Mouse (Mus musculus): ENCODE measurements around the gene Kdm5a. TPM values are rescaled to one million over a fixed set of nuclear protein-coding genes. Genes with fewer than 3 reads are reported as not detected.

Gene Kdm5a
- polyA plus RNA-seq, 1 experiment: 5.8 TPM

- no peaks in the 10 kb centered on the region for H3K27me3 ChIP-seq (ENCODE audit: control insufficient read depth, insufficient read depth, insufficient read length)
- TF ChIP-seq FOSL1 (IDR thresholded peaks at IDR 0.05; ENCODE audit: insufficient read depth, low read length, poor library complexity, severe bottlenecking): no peak
- no peak for TF ChIP-seq CTCF (IDR thresholded peaks at IDR 0.05; ENCODE audit: control insufficient read depth, insufficient read depth, insufficient read length)
- no peak for TF ChIP-seq MYOG (IDR thresholded peaks at IDR 0.05; ENCODE audit: control insufficient read depth, extremely low read depth, insufficient read length)
- no peak for TF ChIP-seq MAX (IDR thresholded peaks at IDR 0.05)
- TF ChIP-seq USF1 (IDR thresholded peaks at IDR 0.05; ENCODE audit: low read depth): no peak
- TF ChIP-seq MYOD1 (IDR thresholded peaks at IDR 0.05; ENCODE audit: control insufficient read depth, insufficient read length, low read depth): no peak
- no peak for TF ChIP-seq CEBPB (IDR thresholded peaks at IDR 0.05; ENCODE audit: low read depth)
Observed at GRCm38 (mm10) chr6:120362774-120363687, 893 bp upstream of the Kdm5a start.

GRCm38 (mm10) chr6:120364523-120364905, 590 bp downstream of the Kdm5a start:
- TF ChIP-seq USF1 (IDR thresholded peaks at IDR 0.05; ENCODE audit: low read depth) (no peak), FOSL1 (IDR thresholded peaks at IDR 0.05; ENCODE audit: insufficient read depth, low read length, poor library complexity, severe bottlenecking) (no peak), MAX (IDR thresholded peaks at IDR 0.05) (no peak), CTCF (IDR thresholded peaks at IDR 0.05; ENCODE audit: control insufficient read depth, insufficient read depth, insufficient read length) (no peak), CEBPB (IDR thresholded peaks at IDR 0.05; ENCODE audit: low read depth) (no peak), MYOD1 (IDR thresholded peaks at IDR 0.05; ENCODE audit: control insufficient read depth, insufficient read length, low read depth) (no peak), MYOG (IDR thresholded peaks at IDR 0.05; ENCODE audit: control insufficient read depth, extremely low read depth, insufficient read length) (no peak)
- peaks cover 37% of the 10 kb centered on the region for H3K79me2 ChIP-seq (ENCODE audit: control insufficient read depth, insufficient read depth)
- no peaks in the 10 kb centered on the region for H3K27me3 ChIP-seq (ENCODE audit: control insufficient read depth, insufficient read depth, insufficient read length)
- H3K36me3 ChIP-seq (ENCODE audit: control insufficient read depth, insufficient read depth): peaks cover 25% of the 10 kb centered on the region
- H3K79me3 ChIP-seq (ENCODE audit: low read depth): peaks cover 30% of the 10 kb centered on the region
- H3K4me3 ChIP-seq (ENCODE audit: insufficient read depth, poor library complexity, severe bottlenecking): peak overlapping the region; percentile 93
- peak overlapping the region; percentile 71 for H3ac ChIP-seq (ENCODE audit: control insufficient read depth, insufficient read length, low read depth)

More at GRCm38 (mm10) chr6:120362774-120363687, 893 bp upstream of the Kdm5a start:
- peak overlapping the region; percentile 93 for H3K4me3 ChIP-seq (ENCODE audit: insufficient read depth, poor library complexity, severe bottlenecking)
- H3K36me3 ChIP-seq (ENCODE audit: control insufficient read depth, insufficient read depth): peaks cover 10% of the 10 kb centered on the region
- peaks cover 28% of the 10 kb centered on the region for H3K79me3 ChIP-seq (ENCODE audit: low read depth)
- H3ac ChIP-seq (ENCODE audit: control insufficient read depth, insufficient read length, low read depth): peak overlapping the region; percentile 80
- peaks cover 37% of the 10 kb centered on the region for H3K79me2 ChIP-seq (ENCODE audit: control insufficient read depth, insufficient read depth)

GRCm38 (mm10) chr6:120365051-120365450, 1.1 kb downstream of the Kdm5a start:
- Histone ChIP-seq H3K79me3 (ENCODE audit: low read depth) (peaks cover 30% of the 10 kb centered on the region), H3K36me3 (ENCODE audit: control insufficient read depth, insufficient read depth) (peaks cover 30% of the 10 kb centered on the region), H3K27me3 (ENCODE audit: control insufficient read depth, insufficient read depth, insufficient read length) (no peaks in the 10 kb centered on the region), H3ac (ENCODE audit: control insufficient read depth, insufficient read length, low read depth) (peak overlapping the region; percentile 71), H3K4me3 (ENCODE audit: insufficient read depth, poor library complexity, severe bottlenecking) (peak overlapping the region; percentile 93), H3K79me2 (ENCODE audit: control insufficient read depth, insufficient read depth) (peaks cover 37% of the 10 kb centered on the region)
- TF ChIP-seq MAX (IDR thresholded peaks at IDR 0.05): no peak
- no peak for TF ChIP-seq USF1 (IDR thresholded peaks at IDR 0.05; ENCODE audit: low read depth)
- no peak for TF ChIP-seq MYOG (IDR thresholded peaks at IDR 0.05; ENCODE audit: control insufficient read depth, extremely low read depth, insufficient read length)
- TF ChIP-seq CTCF (IDR thresholded peaks at IDR 0.05; ENCODE audit: control insufficient read depth, insufficient read depth, insufficient read length): no peak
- TF ChIP-seq FOSL1 (IDR thresholded peaks at IDR 0.05; ENCODE audit: insufficient read depth, low read length, poor library complexity, severe bottlenecking): no peak
- TF ChIP-seq CEBPB (IDR thresholded peaks at IDR 0.05; ENCODE audit: low read depth): no peak
- TF ChIP-seq MYOD1 (IDR thresholded peaks at IDR 0.05; ENCODE audit: control insufficient read depth, insufficient read length, low read depth): no peak

GRCm38 (mm10) chr6:120376736-120377135, 12.8 kb downstream of the Kdm5a start:
- no peak overlapping the region for H3K4me3 ChIP-seq (ENCODE audit: insufficient read depth, poor library complexity, severe bottlenecking)
- no peak overlapping the region for H3ac ChIP-seq (ENCODE audit: control insufficient read depth, insufficient read length, low read depth)
- peaks cover 5% of the 10 kb centered on the region for H3K79me3 ChIP-seq (ENCODE audit: low read depth)
- H3K79me2 ChIP-seq (ENCODE audit: control insufficient read depth, insufficient read depth): peaks cover 1% of the 10 kb centered on the region
- no peaks in the 10 kb centered on the region for H3K27me3 ChIP-seq (ENCODE audit: control insufficient read depth, insufficient read depth, insufficient read length)
- H3K36me3 ChIP-seq (ENCODE audit: control insufficient read depth, insufficient read depth): peaks cover 76% of the 10 kb centered on the region
- TF ChIP-seq MYOG (IDR thresholded peaks at IDR 0.05; ENCODE audit: control insufficient read depth, extremely low read depth, insufficient read length) (no peak), CEBPB (IDR thresholded peaks at IDR 0.05; ENCODE audit: low read depth) (no peak), MYOD1 (IDR thresholded peaks at IDR 0.05; ENCODE audit: control insufficient read depth, insufficient read length, low read depth) (no peak), USF1 (IDR thresholded peaks at IDR 0.05; ENCODE audit: low read depth) (no peak), CTCF (IDR thresholded peaks at IDR 0.05; ENCODE audit: control insufficient read depth, insufficient read depth, insufficient read length) (no peak), FOSL1 (IDR thresholded peaks at IDR 0.05; ENCODE audit: insufficient read depth, low read length, poor library complexity, severe bottlenecking) (no peak), MAX (IDR thresholded peaks at IDR 0.05) (no peak)

- H3K36me3 ChIP-seq (ENCODE audit: control insufficient read depth, insufficient read depth): peaks cover 80% of the 10 kb centered on the region
- H3K4me3 ChIP-seq (ENCODE audit: insufficient read depth, poor library complexity, severe bottlenecking): no peak overlapping the region
- no peaks in the 10 kb centered on the region for H3K27me3 ChIP-seq (ENCODE audit: control insufficient read depth, insufficient read depth, insufficient read length)
- H3K79me2 ChIP-seq (ENCODE audit: control insufficient read depth, insufficient read depth): no peaks in the 10 kb centered on the region
- TF ChIP-seq FOSL1 (IDR thresholded peaks at IDR 0.05; ENCODE audit: insufficient read depth, low read length, poor library complexity, severe bottlenecking) (no peak), USF1 (IDR thresholded peaks at IDR 0.05; ENCODE audit: low read depth) (no peak), MYOG (IDR thresholded peaks at IDR 0.05; ENCODE audit: control insufficient read depth, extremely low read depth, insufficient read length) (no peak), CEBPB (IDR thresholded peaks at IDR 0.05; ENCODE audit: low read depth) (no peak), CTCF (IDR thresholded peaks at IDR 0.05; ENCODE audit: control insufficient read depth, insufficient read depth, insufficient read length) (no peak), MAX (IDR thresholded peaks at IDR 0.05) (no peak), MYOD1 (IDR thresholded peaks at IDR 0.05; ENCODE audit: control insufficient read depth, insufficient read length, low read depth) (no peak)
- H3K79me3 ChIP-seq (ENCODE audit: low read depth): no peaks in the 10 kb centered on the region
- H3ac ChIP-seq (ENCODE audit: control insufficient read depth, insufficient read length, low read depth): no peak overlapping the region
Observed at GRCm38 (mm10) chr6:120390054-120390453, 26.1 kb downstream of the Kdm5a start.
